Mouse (Mus musculus): ENCODE data around the gene 1700109H08Rik. TPM values are rescaled to one million over a fixed set of nuclear protein-coding genes. Genes with fewer than 3 reads are reported as not detected.
A peak's percentile ranks its signal among the peaks of the same experiment; 100 is the strongest.
"Not testable (repeated sequence)": the region's sequence is repeated elsewhere in the genome, so short reads cannot be mapped to it uniquely, and the experiment has no call there.

The 1700109H08Rik gene
- polyA plus RNA-seq (2014; fragmentation: Nextera tagmentation; extraction: Ambion mirVana): 3.5 and 4.4 TPM in 2 replicates

DNA sequence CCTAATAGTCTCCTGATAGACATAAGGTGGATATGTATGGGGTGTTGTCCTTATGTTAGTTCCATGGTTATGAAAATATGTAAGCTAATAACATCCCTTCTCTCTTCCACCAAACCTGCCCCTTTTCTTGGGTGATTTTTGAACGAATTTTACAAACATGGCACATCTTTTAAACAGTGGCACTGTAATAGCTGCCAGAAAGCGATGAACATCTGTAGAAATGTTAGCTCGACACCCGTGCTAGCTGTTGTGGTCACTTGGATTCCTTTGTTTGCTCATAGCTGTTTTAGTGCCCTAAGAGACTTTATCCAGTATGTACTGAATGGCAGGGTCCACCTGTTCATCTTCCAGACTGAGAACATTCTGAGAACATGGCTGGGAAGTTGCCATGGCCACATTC is at the start of gene 1700109H08Rik:
1700109H08Rik (plus strand) TSS at position 301 of the 400 bp plus-strand sequence.
- Histone ChIP-seq H3K27me3 (replicated peaks; ENCODE audit: control insufficient read depth, insufficient read depth, low read length) (no peaks in the 10 kb centered on the region), H3K27ac (ENCODE audit: low read depth) (no peak within 1 kb of the TSS), H3K9ac (ENCODE audit: low read length) (no peak within 1 kb of the TSS), H3K36me3 (ENCODE audit: control insufficient read depth, insufficient read depth, low read length) (peaks cover 95% of the 10 kb centered on the region), H3K4me2 (ENCODE audit: low read length) (no peak within 1 kb of the TSS), H3K4me1 (replicated peaks; ENCODE audit: control insufficient read depth, insufficient read depth, low read length) (no peaks in the 10 kb centered on the region), H3K4me3 (ENCODE audit: low read depth, low read length) (no peak within 1 kb of the TSS), H3K9me3 (ENCODE audit: control insufficient read depth, low read length) (0 out of 2 replicates have a peak, but pooled peaks cover 2% of the 10 kb centered on the region)
- DNase-seq (ENCODE audit: low spot score) (no peak), ATAC-seq (replicated peaks; ENCODE audit: low FRiP score, low TSS enrichment, low read depth) (no peak)
- 90% methylated on average over 4 of the region's 4 CpGs for WGBS

DNA sequence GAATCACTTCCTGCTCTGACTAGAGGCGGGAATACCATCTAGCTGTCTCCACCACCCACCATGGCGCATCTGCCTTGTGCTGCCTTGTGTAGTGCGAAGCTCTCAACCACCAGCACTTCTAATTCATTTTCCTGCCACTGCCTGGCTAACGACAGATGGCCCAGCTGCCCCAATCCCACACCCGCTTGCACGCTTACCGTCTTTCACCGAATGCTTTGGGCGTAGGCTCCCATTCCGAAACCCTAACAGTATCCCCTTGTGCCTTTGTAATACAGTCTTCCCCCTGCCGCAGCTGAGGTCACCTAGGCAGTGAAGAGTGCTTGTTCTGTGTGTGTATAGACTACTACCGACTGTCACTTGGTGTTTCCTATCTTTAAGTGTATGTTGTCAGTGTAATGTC is 49.6 kb upstream of the 1700109H08Rik start:
- no peak overlapping the region for H3K4me3 ChIP-seq (ENCODE audit: low read depth, low read length)
- H3K4me1 ChIP-seq (replicated peaks; ENCODE audit: control insufficient read depth, insufficient read depth, low read length): no peaks in the 10 kb centered on the region
- H3K36me3 ChIP-seq (ENCODE audit: control insufficient read depth, insufficient read depth, low read length): peaks cover 36% of the 10 kb centered on the region
- H3K4me2 ChIP-seq (ENCODE audit: low read length): no peak overlapping the region
- H3K9me3 ChIP-seq (ENCODE audit: control insufficient read depth, low read length): no peaks in the 10 kb centered on the region
- no peak overlapping the region for H3K27ac ChIP-seq (ENCODE audit: low read depth)
- H3K9ac ChIP-seq (ENCODE audit: low read length): no peak overlapping the region
- ATAC-seq (replicated peaks; ENCODE audit: low FRiP score, low TSS enrichment, low read depth) (no peak), DNase-seq (ENCODE audit: low spot score) (no peak)
- H3K27me3 ChIP-seq (replicated peaks; ENCODE audit: control insufficient read depth, insufficient read depth, low read length): no peaks in the 10 kb centered on the region
- 93% methylated on average over 12 of the region's 12 CpGs for WGBS

- Histone ChIP-seq H3K36me3 (ENCODE audit: control insufficient read depth, insufficient read depth, low read length) (peaks cover 36% of the 10 kb centered on the region), H3K9me3 (ENCODE audit: control insufficient read depth, low read length) (no peaks in the 10 kb centered on the region), H3K4me3 (ENCODE audit: low read depth, low read length) (no peak overlapping the region), H3K4me1 (replicated peaks; ENCODE audit: control insufficient read depth, insufficient read depth, low read length) (no peaks in the 10 kb centered on the region), H3K27me3 (replicated peaks; ENCODE audit: control insufficient read depth, insufficient read depth, low read length) (no peaks in the 10 kb centered on the region), H3K4me2 (ENCODE audit: low read length) (no peak overlapping the region), H3K27ac (ENCODE audit: low read depth) (no peak overlapping the region), H3K9ac (ENCODE audit: low read length) (no peak overlapping the region)
- DNase-seq (ENCODE audit: low spot score): no peak
- no peak for ATAC-seq (replicated peaks; ENCODE audit: low FRiP score, low TSS enrichment, low read depth)
- whole genome bisulfite sequencing: 90% methylated on average over 10 of the region's 10 CpGs
These were observed 48.5 kb upstream of the 1700109H08Rik start for GRCm38 (mm10) chr5:3522826-3523225.

DNA sequence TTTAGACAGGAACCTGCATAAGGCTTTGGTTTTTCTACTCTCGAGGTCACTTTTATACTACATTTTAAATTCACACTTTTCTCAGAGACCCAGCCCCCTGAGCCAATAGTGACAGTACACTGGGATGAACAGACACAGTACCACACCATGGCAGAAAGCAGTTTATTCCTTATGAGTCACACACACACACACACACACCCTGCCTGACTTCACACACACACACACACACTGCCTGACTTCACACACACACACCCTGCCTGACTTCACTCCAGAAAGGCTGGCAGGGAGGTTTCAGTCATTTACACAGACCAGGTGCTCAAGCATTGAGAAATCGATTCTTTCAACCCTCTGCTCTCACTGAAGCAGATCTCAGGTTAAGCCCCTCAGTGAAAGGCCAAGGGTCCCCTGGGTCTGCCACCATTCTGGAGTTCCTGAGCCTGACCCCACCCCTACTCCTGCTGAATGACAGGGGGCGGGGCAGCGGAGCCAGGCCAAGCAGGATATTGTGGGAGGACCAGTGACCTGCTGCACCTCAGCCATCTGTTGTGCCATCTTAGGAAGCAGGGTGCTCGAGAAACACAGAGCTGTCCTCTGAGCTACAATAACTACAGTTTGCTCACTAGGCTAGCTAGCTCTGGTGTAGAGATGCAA is 44.2 kb upstream of the 1700109H08Rik start:
- DNase-seq (ENCODE audit: low spot score): no peak

DNA sequence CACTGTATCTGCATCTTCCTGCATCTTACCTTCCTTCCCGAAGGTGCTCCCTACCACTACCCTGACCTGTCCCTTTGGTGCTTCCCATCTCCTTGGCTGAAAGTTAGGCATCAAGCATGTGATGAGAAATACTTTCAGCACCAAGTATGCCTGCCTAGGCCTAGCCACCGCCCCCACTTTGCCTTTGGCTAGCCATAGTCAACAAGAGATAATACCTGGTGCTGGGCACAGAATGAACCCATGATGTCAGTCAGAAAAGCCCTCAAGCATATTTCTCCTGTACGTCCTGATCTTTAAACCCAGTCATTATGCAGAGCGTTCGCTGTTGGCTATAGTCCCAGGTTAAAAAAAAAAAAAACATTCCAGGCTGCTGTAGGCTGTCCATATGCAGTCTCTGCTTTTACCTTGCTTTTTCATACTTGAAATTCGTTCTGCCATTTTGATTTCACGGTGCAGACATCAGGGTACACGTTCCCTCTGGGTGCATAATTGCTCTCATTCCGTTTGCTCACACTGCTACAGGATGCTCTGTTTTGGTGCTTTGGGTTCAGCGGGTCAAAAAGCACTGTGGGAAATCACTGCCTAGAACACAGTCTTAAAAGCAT is 41.7 kb upstream of the 1700109H08Rik start:
- H3K27ac ChIP-seq (ENCODE audit: low read depth): no peak overlapping the region
- ATAC-seq (replicated peaks; ENCODE audit: low FRiP score, low TSS enrichment, low read depth): no peak
- 83% methylated on average over 10 of the region's 10 CpGs for whole genome bisulfite sequencing

More for the DNA sequence above, 44.2 kb upstream of the 1700109H08Rik start:
- H3K27ac ChIP-seq (ENCODE audit: low read depth): no peak overlapping the region
- no peaks in the 10 kb centered on the region for H3K27me3 ChIP-seq (replicated peaks; ENCODE audit: control insufficient read depth, insufficient read depth, low read length)
- no peaks in the 10 kb centered on the region for H3K9me3 ChIP-seq (ENCODE audit: control insufficient read depth, low read length)
- ATAC-seq (replicated peaks; ENCODE audit: low FRiP score, low TSS enrichment, low read depth): peak; percentile 75
- H3K36me3 ChIP-seq (ENCODE audit: control insufficient read depth, insufficient read depth, low read length): peaks cover 3% of the 10 kb centered on the region; the same call in 1 of the 2 replicates
- H3K4me2 ChIP-seq (ENCODE audit: low read length): no peak overlapping the region
- H3K9ac ChIP-seq (ENCODE audit: low read length): no peak overlapping the region
- WGBS: 47% methylated on average over 5 of the region's 5 CpGs
- no peak overlapping the region for H3K4me3 ChIP-seq (ENCODE audit: low read depth, low read length)
- H3K4me1 ChIP-seq (replicated peaks; ENCODE audit: control insufficient read depth, insufficient read depth, low read length): no peaks in the 10 kb centered on the region

DNA sequence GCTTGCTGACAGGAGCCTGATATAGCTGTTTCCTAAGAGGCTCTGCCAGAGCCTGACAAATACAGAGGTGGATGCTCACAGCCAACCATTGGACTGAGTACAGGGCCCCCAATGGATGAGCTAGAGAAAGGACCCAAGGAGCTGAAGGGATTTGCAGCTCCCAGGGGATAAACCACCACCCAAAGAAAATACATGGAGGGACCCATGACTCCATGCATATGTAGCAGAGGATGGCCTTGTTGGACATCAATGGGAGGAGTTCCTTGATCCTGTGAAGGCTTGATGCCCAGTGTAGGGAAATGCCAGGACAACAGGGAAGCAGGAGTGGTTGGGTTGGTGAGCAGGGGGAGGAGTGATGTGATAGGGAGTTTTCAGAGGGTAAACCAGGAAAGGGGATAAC is 39.3 kb upstream of the 1700109H08Rik start:
- H3K4me1 ChIP-seq (replicated peaks; ENCODE audit: control insufficient read depth, insufficient read depth, low read length); H3K9me3 ChIP-seq (ENCODE audit: control insufficient read depth, low read length); H3K4me2 ChIP-seq (ENCODE audit: low read length); H3K27ac ChIP-seq (ENCODE audit: low read depth); H3K27me3 ChIP-seq (replicated peaks; ENCODE audit: control insufficient read depth, insufficient read depth, low read length); H3K9ac ChIP-seq (ENCODE audit: low read length); ATAC-seq (replicated peaks; ENCODE audit: low FRiP score, low TSS enrichment, low read depth); DNase-seq (ENCODE audit: low spot score); H3K36me3 ChIP-seq (ENCODE audit: control insufficient read depth, insufficient read depth, low read length); H3K4me3 ChIP-seq (ENCODE audit: low read depth, low read length): not testable (repeated sequence)

More for the DNA sequence above, 41.7 kb upstream of the 1700109H08Rik start:
- H3K27me3 ChIP-seq (replicated peaks; ENCODE audit: control insufficient read depth, insufficient read depth, low read length): no peaks in the 10 kb centered on the region
- H3K9me3 ChIP-seq (ENCODE audit: control insufficient read depth, low read length): no peaks in the 10 kb centered on the region
- no peaks in the 10 kb centered on the region for H3K36me3 ChIP-seq (ENCODE audit: control insufficient read depth, insufficient read depth, low read length)
- H3K9ac ChIP-seq (ENCODE audit: low read length): no peak overlapping the region
- no peak for DNase-seq (ENCODE audit: low spot score)
- H3K4me3 ChIP-seq (ENCODE audit: low read depth, low read length): no peak overlapping the region
- no peaks in the 10 kb centered on the region for H3K4me1 ChIP-seq (replicated peaks; ENCODE audit: control insufficient read depth, insufficient read depth, low read length)
- no peak overlapping the region for H3K4me2 ChIP-seq (ENCODE audit: low read length)

DNA sequence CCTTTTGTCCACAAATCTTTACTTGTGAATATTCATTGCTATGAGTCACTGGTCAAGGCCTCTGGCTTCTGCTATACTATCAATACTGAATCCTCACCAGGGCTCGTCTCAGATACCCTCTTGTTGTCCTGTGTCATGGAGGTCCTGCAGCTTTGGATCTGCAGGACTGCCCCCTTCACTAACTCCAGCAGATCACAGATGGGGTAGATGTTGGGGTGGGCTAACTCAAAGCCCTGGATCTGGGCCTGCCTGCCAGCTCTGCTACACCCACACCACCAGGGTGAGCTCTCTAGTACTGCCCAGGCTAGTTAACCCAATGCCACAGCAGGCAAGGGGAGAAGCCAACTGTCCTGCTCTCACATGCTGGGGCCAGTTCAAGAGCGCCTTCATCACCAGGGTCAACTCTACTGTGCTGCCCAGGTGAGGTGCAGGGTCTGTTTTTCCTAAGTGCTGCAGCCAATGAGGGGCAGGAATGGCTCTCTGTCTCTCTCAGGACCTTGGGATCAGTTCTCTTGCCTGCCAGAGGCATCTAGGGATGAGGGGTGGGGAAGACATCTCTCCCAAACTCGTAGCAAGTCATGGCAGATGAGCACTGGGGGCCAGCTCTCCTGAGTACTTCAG is 34.7 kb upstream of the 1700109H08Rik start:
- Histone ChIP-seq H3K4me1 (replicated peaks; ENCODE audit: control insufficient read depth, insufficient read depth, low read length) (no peaks in the 10 kb centered on the region), H3K9ac (ENCODE audit: low read length) (no peak overlapping the region), H3K27ac (ENCODE audit: low read depth) (no peak overlapping the region), H3K9me3 (ENCODE audit: control insufficient read depth, low read length) (no peaks in the 10 kb centered on the region), H3K4me3 (ENCODE audit: low read depth, low read length) (no peak overlapping the region), H3K4me2 (ENCODE audit: low read length) (no peak overlapping the region), H3K36me3 (ENCODE audit: control insufficient read depth, insufficient read depth, low read length) (no peaks in the 10 kb centered on the region), H3K27me3 (replicated peaks; ENCODE audit: control insufficient read depth, insufficient read depth, low read length) (no peaks in the 10 kb centered on the region)
- no peak for ATAC-seq (replicated peaks; ENCODE audit: low FRiP score, low TSS enrichment, low read depth)
- 65% methylated on average over 3 of the region's 3 CpGs for WGBS
- DNase-seq (ENCODE audit: low spot score): no peak

GRCm38 (mm10) chr5:3538505-3539472 is 32.6 kb upstream of the 1700109H08Rik start:
- Histone ChIP-seq H3K9ac (ENCODE audit: low read length) (no peak overlapping the region), H3K4me1 (replicated peaks; ENCODE audit: control insufficient read depth, insufficient read depth, low read length) (peaks cover 3% of the 10 kb centered on the region; the same call in 1 of the 2 replicates), H3K36me3 (ENCODE audit: control insufficient read depth, insufficient read depth, low read length) (no peaks in the 10 kb centered on the region), H3K9me3 (ENCODE audit: control insufficient read depth, low read length) (no peaks in the 10 kb centered on the region), H3K27me3 (replicated peaks; ENCODE audit: control insufficient read depth, insufficient read depth, low read length) (no peaks in the 10 kb centered on the region), H3K27ac (ENCODE audit: low read depth) (no peak overlapping the region), H3K4me2 (ENCODE audit: low read length) (no peak overlapping the region), H3K4me3 (ENCODE audit: low read depth, low read length) (no peak overlapping the region)
- ATAC-seq (replicated peaks; ENCODE audit: low FRiP score, low TSS enrichment, low read depth) (no peak), DNase-seq (ENCODE audit: low spot score) (no peak)
- 69% methylated on average over 11 of the region's 11 CpGs for WGBS
